Mouse (Mus musculus) forebrain, embryonic 16.5 days (tissue): ENCODE measurements around the gene Fastk. TPM values are rescaled to one million over a fixed set of nuclear protein-coding genes. Genes with fewer than 3 reads are reported as not detected.
A peak's percentile ranks its signal among the peaks of the same experiment; 100 is the strongest.

ENCODE experiments used
- ATAC-seq: fragments of 200-750 bp; cut with Nextera tagmentation; 2 replicates; pipeline ENCODE4 v1.8.0; 2017; ENCODE audit warnings: mild to moderate bottlenecking, moderate library complexity
- H3K27ac ChIP-seq: fragments of 300-500 bp; sonication (generic); 2 replicates; pipeline ENCODE4 v1.5.1; 2014; ENCODE audit warnings: low read length, control low read depth
- H3K27me3 ChIP-seq: fragments of 300-500 bp; sonication (generic); replicated peaks from 2 replicates; pipeline ENCODE4 v1.6.1; 2014; ENCODE audit warnings: low read length; ENCODE audit not compliant: control insufficient read depth, insufficient read depth
- H3K36me3 ChIP-seq: fragments of 300-500 bp; sonication (generic); 2 replicates; pipeline ENCODE4 v1.6.1; 2014; ENCODE audit not compliant: control insufficient read depth, insufficient read depth
- H3K4me1 ChIP-seq: fragments of 300-500 bp; sonication (generic); replicated peaks from 2 replicates; pipeline ENCODE4 v1.6.1; 2014; ENCODE audit warnings: low read length; ENCODE audit not compliant: control insufficient read depth, insufficient read depth
- H3K4me2 ChIP-seq: fragments of 300-500 bp; sonication (generic); 2 replicates; pipeline ENCODE4 v1.6.1; 2014; ENCODE audit warnings: mild to moderate bottlenecking, low read length, control low read depth
- H3K4me3 ChIP-seq: fragments of 300-500 bp; sonication (generic); replicated peaks from 2 replicates; pipeline ENCODE4 v1.5.1; 2014; ENCODE audit warnings: mild to moderate bottlenecking, low read length, control low read depth
- H3K9ac ChIP-seq: fragments of 300-500 bp; sonication (generic); replicated peaks from 2 replicates; pipeline ENCODE4 v1.6.1; 2014; ENCODE audit warnings: low read depth, low read length, control low read depth
- H3K9me3 ChIP-seq: fragments of 300-500 bp; sonication (generic); 2 replicates; pipeline ENCODE4 v1.6.1; 2016; ENCODE audit warnings: low read length; ENCODE audit not compliant: control insufficient read depth
- WGBS: fragments of 180-500 bp; shearing (Covaris S2); extraction: QIAGEN DNeasy Blood & Tissue Kit; methylation state at CpG from one replicate; pipeline ENCODE4 v1.1.7; 2014; 5-methylcytosine and 5-hydroxymethylcytosine counted together
- polyA plus RNA-seq: library from polyadenylated mRNA; unstranded; fragments of >200 nt; fragmentation: Nextera tagmentation; extraction: Ambion mirVana; gene quantifications from 2 replicates; pipeline ENCODE4 v1.2.1, GENCODE M21; 2015

Fastk gene
- polyA plus RNA-seq, 1 experiment from 2014 or later = 96.3 TPM

GRCm38 (mm10) chr5:24416222-24416736 is 28.8 kb downstream of the Fastk start:
- Histone ChIP-seq H3K4me1 (peaks cover 7% of the 10 kb centered on the region), H3K27me3 (no peaks in the 10 kb centered on the region), H3K27ac (no peak overlapping the region), H3K4me2 (peak overlapping the region; percentile 22; the same call in 1 of the 2 replicates), H3K36me3 (peaks cover 7% of the 10 kb centered on the region), H3K9ac (peak overlapping the region; percentile 8; the same call in 1 of the 2 replicates), H3K4me3 (no peak overlapping the region), H3K9me3 (no peaks in the 10 kb centered on the region)
- ATAC-seq = peak; percentile 70
- WGBS = 3% methylated on average over 21 of the region's 21 CpGs

- ATAC-seq = no peak
- H3K4me1 ChIP-seq = peaks cover 7% of the 10 kb centered on the region
- H3K9ac ChIP-seq = no peak overlapping the region
- no peak overlapping the region for H3K27ac ChIP-seq
- no peak overlapping the region for H3K4me3 ChIP-seq
- no peaks in the 10 kb centered on the region for H3K9me3 ChIP-seq
- no peaks in the 10 kb centered on the region; the same call in 1 of the 2 replicates for H3K36me3 ChIP-seq
- no peak overlapping the region for H3K4me2 ChIP-seq
- no peaks in the 10 kb centered on the region for H3K27me3 ChIP-seq
- 83% methylated on average over 13 of the region's 13 CpGs for WGBS
Measured at GRCm38 (mm10) chr5:24413938-24414337, 31.1 kb downstream of the Fastk start.

GRCm38 (mm10) chr5:24413042-24413693 is 31.9 kb downstream of the Fastk start, which contains the start of gene Asic3:
Asic3 (plus strand) TSS chr5:24413392.
- Histone ChIP-seq H3K27me3 (no peaks in the 10 kb centered on the region), H3K4me2 (no peak within 1 kb of the TSS), H3K9me3 (no peaks in the 10 kb centered on the region), H3K4me1 (peaks cover 7% of the 10 kb centered on the region), H3K4me3 (no peak within 1 kb of the TSS), H3K36me3 (no peaks in the 10 kb centered on the region), H3K27ac (no peak within 1 kb of the TSS), H3K9ac (no peak within 1 kb of the TSS)
- 53% methylated on average over 11 of the region's 11 CpGs for WGBS
- no peak for ATAC-seq

GRCm38 (mm10) chr5:24412063-24412462 is 33.0 kb downstream of the Fastk start:
- no peaks in the 10 kb centered on the region for H3K27me3 ChIP-seq
- no peak overlapping the region for H3K27ac ChIP-seq
- peaks cover 7% of the 10 kb centered on the region for H3K4me1 ChIP-seq
- no peak for ATAC-seq
- no peaks in the 10 kb centered on the region for H3K36me3 ChIP-seq
- no peak overlapping the region for H3K4me3 ChIP-seq
- H3K9me3 ChIP-seq = no peaks in the 10 kb centered on the region
- no peak overlapping the region for H3K9ac ChIP-seq
- H3K4me2 ChIP-seq = no peak overlapping the region
- WGBS = 90% methylated on average over 2 of the region's 2 CpGs

- no peak overlapping the region for H3K27ac ChIP-seq
- H3K4me2 ChIP-seq = no peak overlapping the region
- H3K9ac ChIP-seq = no peak overlapping the region
- 91% methylated on average over 2 of the region's 2 CpGs for WGBS
- H3K27me3 ChIP-seq = no peaks in the 10 kb centered on the region
- no peaks in the 10 kb centered on the region for H3K4me1 ChIP-seq
- H3K36me3 ChIP-seq = no peaks in the 10 kb centered on the region
- H3K4me3 ChIP-seq = no peak overlapping the region
- no peak for ATAC-seq
- no peaks in the 10 kb centered on the region for H3K9me3 ChIP-seq
Measured at GRCm38 (mm10) chr5:24409466-24409865, 35.6 kb downstream of the Fastk start.

- H3K4me2 ChIP-seq = no peak overlapping the region
- no peaks in the 10 kb centered on the region; the same call in 1 of the 2 replicates for H3K36me3 ChIP-seq
- 88% methylated on average over 13 of the region's 13 CpGs for WGBS
- no peak for ATAC-seq
- H3K4me1 ChIP-seq = no peaks in the 10 kb centered on the region
- H3K9me3 ChIP-seq = no peaks in the 10 kb centered on the region
- H3K4me3 ChIP-seq = no peak overlapping the region
- H3K27me3 ChIP-seq = no peaks in the 10 kb centered on the region
- no peak overlapping the region for H3K9ac ChIP-seq
- H3K27ac ChIP-seq = no peak overlapping the region
Measured at GRCm38 (mm10) chr5:24408651-24409050, 36.4 kb downstream of the Fastk start.

- H3K36me3 ChIP-seq = peaks cover 4% of the 10 kb centered on the region; the same call in 1 of the 2 replicates
- no peak overlapping the region for H3K27ac ChIP-seq
- 69% methylated on average over 3 of the region's 3 CpGs for WGBS
- no peaks in the 10 kb centered on the region for H3K27me3 ChIP-seq
- ATAC-seq = no peak
- H3K9ac ChIP-seq = no peak overlapping the region
- H3K9me3 ChIP-seq = no peaks in the 10 kb centered on the region
- H3K4me1 ChIP-seq = no peaks in the 10 kb centered on the region
- no peak overlapping the region for H3K4me3 ChIP-seq
- no peak overlapping the region for H3K4me2 ChIP-seq
Measured at GRCm38 (mm10) chr5:24405389-24405876, 39.7 kb downstream of the Fastk start.

- ATAC-seq = no peak
- H3K27me3 ChIP-seq = no peaks in the 10 kb centered on the region
- no peaks in the 10 kb centered on the region for H3K4me1 ChIP-seq
- H3K36me3 ChIP-seq = peaks cover 4% of the 10 kb centered on the region; the same call in 1 of the 2 replicates
- 83% methylated on average over 6 of the region's 6 CpGs for WGBS
- H3K4me3 ChIP-seq = no peak overlapping the region
- no peak overlapping the region for H3K4me2 ChIP-seq
- H3K9me3 ChIP-seq = no peaks in the 10 kb centered on the region
- H3K27ac ChIP-seq = no peak overlapping the region
- H3K9ac ChIP-seq = no peak overlapping the region
Measured at GRCm38 (mm10) chr5:24404594-24405360, 40.3 kb downstream of the Fastk start.

- no peaks in the 10 kb centered on the region for H3K27me3 ChIP-seq
Measured at GRCm38 (mm10) chr5:24401969-24402368, 43.1 kb downstream of the Fastk start.

More at GRCm38 (mm10) chr5:24401969-24402368, 43.1 kb downstream of the Fastk start:
- ATAC-seq = no peak
- no peak overlapping the region for H3K4me2 ChIP-seq
- 67% methylated on average over 9 of the region's 9 CpGs for WGBS
- no peak overlapping the region for H3K9ac ChIP-seq
- H3K4me1 ChIP-seq = no peaks in the 10 kb centered on the region
- no peaks in the 10 kb centered on the region for H3K9me3 ChIP-seq
- H3K4me3 ChIP-seq = no peak overlapping the region
- no peak overlapping the region for H3K27ac ChIP-seq
- peaks cover 4% of the 10 kb centered on the region; the same call in 1 of the 2 replicates for H3K36me3 ChIP-seq
